Comparison of ENCODE assay signal across 8 mouse cellular contexts in genomic region chr11:110336814-110337288, GRCm38 (mm10). TPM values are rescaled to one million over a fixed set of nuclear protein-coding genes. Genes with fewer than 3 reads are reported as not detected.
DNase-seq lines count a peak whose midpoint lies in the region; ATAC-seq lines count a peak whose summit lies in the region.

No protein-coding gene starts in this region.

- H3K9me3 ChIP-seq in embryonic facial prominence, embryonic 10.5 days, result no peaks in the 10 kb centered on the region
- H3K9me3 ChIP-seq in stomach, embryonic 15.5 days, result no peaks in the 10 kb centered on the region

- WGBS in embryonic facial prominence, embryonic 10.5 days, result under 1% methylated on average over 18 of the region's 18 CpGs
- WGBS in stomach, embryonic 15.5 days, result 2% methylated on average over 18 of the region's 18 CpGs

- peak; percentile 18 for ATAC-seq in megakaryocyte progenitor cell, adult 5-6 weeks (replicated peaks; ENCODE audit: poor library complexity)
- ATAC-seq in stomach, embryonic 15.5 days (ENCODE audit: insufficient read depth, low FRiP score, low read depth), result no peak

- H3K36me3 ChIP-seq in embryonic facial prominence, embryonic 10.5 days (replicated peaks), result no peaks in the 10 kb centered on the region
- no peaks in the 10 kb centered on the region for H3K36me3 ChIP-seq in stomach, embryonic 15.5 days

- peaks cover 45% of the 10 kb centered on the region for H3K27me3 ChIP-seq in embryonic facial prominence, embryonic 10.5 days (replicated peaks; ENCODE audit: low read depth, poor library complexity, severe bottlenecking)
- no peaks in the 10 kb centered on the region for H3K27me3 ChIP-seq in stomach, embryonic 15.5 days (replicated peaks)

- peak; percentile 31 to 34 for DNase-seq in heart, adult 18-20 months
- DNase-seq in heart, adult 8-10 months (ENCODE audit: low spot score), result no peak
- peak; percentile 9 for DNase-seq in ES-CJ7 (ENCODE audit: low read depth, low spot score)
- DNase-seq in embryonic facial prominence, embryonic 10.5 days (ENCODE audit: low spot score), result no peak
- DNase-seq in heart, postnatal 14 days, result peak; percentile 29 to 36
- DNase-seq in left cerebral cortex, postnatal 14 days (ENCODE audit: low spot score in 2 of 2), result peak; percentile 9 to 16

- H3K4me2 ChIP-seq in stomach, embryonic 15.5 days, result peak overlapping the region; percentile 90

- H3K9ac ChIP-seq in stomach, embryonic 15.5 days, result peak overlapping the region; percentile 46

- intact Hi-C loops in heart, postnatal 14 days (cut with DNase I), result no loop called here
- intact Hi-C loops in left cerebral cortex, postnatal 14 days (cut with DNase I), result no loop called here

- H3K4me1 ChIP-seq in embryonic facial prominence, embryonic 10.5 days, result peaks cover 6% of the 10 kb centered on the region; the same call in 1 of the 2 replicates
- no peaks in the 10 kb centered on the region for H3K4me1 ChIP-seq in stomach, embryonic 15.5 days

- H3K4me3 ChIP-seq in embryonic facial prominence, embryonic 10.5 days, result peak overlapping the region; percentile 89
- peak overlapping the region; percentile 83 for H3K4me3 ChIP-seq in stomach, embryonic 15.5 days (replicated peaks)

- H3K27ac ChIP-seq in embryonic facial prominence, embryonic 10.5 days (replicated peaks), result peak overlapping the region; percentile 79
- H3K27ac ChIP-seq in stomach, embryonic 15.5 days, result no peak overlapping the region

RNA-seq across cellular contexts. Expression of gene Abca5, which starts 0.7 kb away (rescaled TPM):
- total RNA-seq in heart, adult 18-20 months (2021), result 1 to 10 TPM; 7.2 to 9.7 TPM
- total RNA-seq in heart, adult 8-10 months (2022), result 10 to 100 TPM in 1 of 4 experiments, 1 to 10 TPM in 3; 7.8 to 11.5 (median 8.7) TPM
- 1.5 and 3.5 TPM in 2 replicates for polyA plus RNA-seq in embryonic facial prominence, embryonic 10.5 days (2016; fragmentation: Nextera tagmentation; extraction: Ambion mirVana)
- total RNA-seq in heart, postnatal 14 days (2021), result 1 to 10 TPM; 7.3 to 7.9 TPM
- 10 to 100 TPM; 36.2 to 38.6 TPM for total RNA-seq in left cerebral cortex, postnatal 14 days (2021)
- 0.02 and 0.52 TPM in 2 replicates for total RNA-seq in megakaryocyte progenitor cell, adult 5-6 weeks (2015)
- 0.20 and 0.62 TPM in 2 replicates for total RNA-seq in megakaryocyte progenitor cell, adult 5-6 weeks (2017)
- 3.2 and 3.7 TPM in 2 replicates for polyA plus RNA-seq in stomach, embryonic 15.5 days (2015; fragmentation: Nextera tagmentation; extraction: Ambion mirVana)

Comparison
In these comparisons a context has a peak if more than half of its experiments do, and no peak if none do; other contexts are left out.
1. DNase-seq: peak in heart, adult 18-20 months (2 of 2), ES-CJ7 (single experiment), heart, postnatal 14 days (2 of 2) and left cerebral cortex, postnatal 14 days (2 of 2); none in heart, adult 8-10 months (single experiment) and embryonic facial prominence, embryonic 10.5 days (single experiment).
2. RNA of gene Abca5, which starts 0.7 kb away (total RNA-seq): 36.2 to 38.6 TPM in left cerebral cortex, postnatal 14 days, 7.2 to 9.7 TPM in heart, adult 18-20 months, 7.8 to 11.5 TPM in heart, adult 8-10 months and 7.3 to 7.9 TPM in heart, postnatal 14 days; 0.02 to 0.62 TPM in megakaryocyte progenitor cell, adult 5-6 weeks; every median in the first group is over 4 times any median in the second.